ENCODE assay signal across 19 mouse cellular contexts in the genomic region with DNA sequence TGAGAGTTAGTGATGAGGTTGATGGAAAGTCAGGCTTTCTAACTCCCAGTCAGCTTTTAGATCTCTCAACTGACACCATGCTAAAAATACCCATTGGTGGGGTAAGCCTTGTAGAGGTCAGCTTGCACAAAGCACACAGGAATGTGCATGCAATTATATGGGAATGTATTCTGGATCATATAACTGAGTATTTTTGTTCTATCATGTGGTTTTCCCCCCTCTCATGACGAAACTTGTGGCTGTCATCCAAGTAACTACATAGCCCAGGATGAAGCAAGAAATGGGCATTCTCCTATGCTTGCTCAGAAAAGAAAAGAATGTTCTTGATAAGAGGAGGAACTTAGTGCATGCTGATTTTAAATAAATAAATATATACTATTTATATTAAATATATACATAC.
DNase-seq lines count a peak whose midpoint lies in the region; TF ChIP-seq lines count a peak whose summit lies in the region.
"Had no signal": no experiment of that assay in that cellular context is flagged by ENCODE, and none has a peak within 500 bp of the region (broad histone marks: within the 10 kb centered on the region; RNA-seq: fewer than 3 reads in every experiment).

No protein-coding gene starts in this region.

- TF ChIP-seq CTCF in C2C12 (IDR thresholded peaks at IDR 0.05; ENCODE audit: control insufficient read depth, insufficient read depth, insufficient read length): no peak
- TF ChIP-seq CTCF in embryonic fibroblast, embryonic 13.5 days (IDR thresholded peaks at IDR 0.05; ENCODE audit: borderline replicate concordance, insufficient read depth, low read length): no peak

- no peaks in the 10 kb centered on the region for H3K36me3 ChIP-seq in C2C12 (ENCODE audit: control insufficient read depth, insufficient read depth)
- H3K36me3 ChIP-seq: forebrain, embryonic 12.5 days; heart, embryonic 15.5 days; limb, embryonic 12.5 days; midbrain, embryonic 12.5 days; neural tube, embryonic 13.5 days; stomach, embryonic 15.5 days had no signal

- DNase-seq in 3134 (ENCODE audit: extremely low read depth, insufficient read length, low spot score): peak; percentile 50
- peak; percentile 5 for DNase-seq in lung, postnatal 25 days (ENCODE audit: low spot score)
- no peak for DNase-seq in MN1 (ENCODE audit: low spot score)
- DNase-seq in spleen, adult 18-20 months: no peak
- no peak for DNase-seq in left cerebral cortex, adult 18-20 months (ENCODE audit: low spot score in 2 of 2)
- DNase-seq: cerebellum, adult 9-10 months; gastrocnemius, postnatal 14 days; heart, adult 2 months; heart, postnatal 4 days; kidney, postnatal 36 days had no signal

- H3K4me1 ChIP-seq in embryonic fibroblast, embryonic 13.5 days (ENCODE audit: control insufficient read depth, insufficient read depth, low read length): peaks cover 24% of the 10 kb centered on the region
- H3K4me1 ChIP-seq: forebrain, embryonic 12.5 days; heart, embryonic 15.5 days; limb, embryonic 12.5 days; midbrain, embryonic 12.5 days; neural tube, embryonic 13.5 days; stomach, embryonic 15.5 days had no signal

- no peaks in the 10 kb centered on the region for H3K27me3 ChIP-seq in C2C12 (ENCODE audit: control insufficient read depth, insufficient read depth, insufficient read length)
- H3K27me3 ChIP-seq: forebrain, embryonic 12.5 days; heart, embryonic 15.5 days; limb, embryonic 12.5 days; midbrain, embryonic 12.5 days; neural tube, embryonic 13.5 days; stomach, embryonic 15.5 days had no signal

- peak overlapping the region; percentile 94 for H3K27ac ChIP-seq in embryonic fibroblast, embryonic 13.5 days (ENCODE audit: insufficient read depth, low read length)
- H3K27ac ChIP-seq: forebrain, embryonic 12.5 days; heart, adult 2 months; heart, embryonic 15.5 days; limb, embryonic 12.5 days; liver, embryonic 14.5 days; midbrain, embryonic 12.5 days; neural tube, embryonic 13.5 days; stomach, embryonic 15.5 days had no signal

- H3K79me3 ChIP-seq in C2C12 (ENCODE audit: low read depth): no peaks in the 10 kb centered on the region

- no peaks in the 10 kb centered on the region for H3K79me2 ChIP-seq in C2C12 (ENCODE audit: control insufficient read depth, insufficient read depth)

- no peak overlapping the region for H3ac ChIP-seq in C2C12 (ENCODE audit: control insufficient read depth, insufficient read length, low read depth)

- TF ChIP-seq POLR2A in embryonic fibroblast, embryonic 13.5 days (IDR thresholded peaks at IDR 0.05; ENCODE audit: low read depth, low read length): no peak

- no peak overlapping the region for H3K4me3 ChIP-seq in C2C12 (ENCODE audit: insufficient read depth, poor library complexity, severe bottlenecking)
- no peak overlapping the region for H3K4me3 ChIP-seq in embryonic fibroblast, embryonic 13.5 days (ENCODE audit: insufficient read depth, low read length)
- H3K4me3 ChIP-seq: forebrain, embryonic 12.5 days; heart, adult 2 months; heart, embryonic 15.5 days; limb, embryonic 12.5 days; midbrain, embryonic 12.5 days; neural tube, embryonic 13.5 days; stomach, embryonic 15.5 days had no signal

TF ChIP-seq in C2C12, 6 proteins besides CTCF, POLR2A, EP300 and RAD21:
- peak; percentile 90 for TF ChIP-seq CEBPB (IDR thresholded peaks at IDR 0.05; ENCODE audit: low read depth)
- TF ChIP-seq MYOG (IDR thresholded peaks at IDR 0.05; ENCODE audit: control insufficient read depth, extremely low read depth, insufficient read length): no peak
- TF ChIP-seq USF1 (IDR thresholded peaks at IDR 0.05; ENCODE audit: low read depth): peak; percentile 20
- no peak for TF ChIP-seq FOSL1 (IDR thresholded peaks at IDR 0.05; ENCODE audit: insufficient read depth, low read length, poor library complexity, severe bottlenecking)

Comparison
In these comparisons a context has a peak if more than half of its experiments do, and no peak if none do; other contexts are left out.
1. DNase-seq: peak in 3134 (single experiment) and lung, postnatal 25 days (single experiment); none in MN1 (single experiment), spleen, adult 18-20 months (0 of 2) and left cerebral cortex, adult 18-20 months (0 of 2).